Mouse (Mus musculus) liver, adult (tissue): ENCODE data around the gene Ovol1.

ENCODE experiments used
- GATA4 ChIP-seq: IDR thresholded peaks from 2 replicates; pipeline ENCODE4 v1.6.1; 2014; ENCODE audit warnings: mild to moderate bottlenecking, low read length; ENCODE audit not compliant: insufficient replicate concordance

Gene Ovol1

DNA sequence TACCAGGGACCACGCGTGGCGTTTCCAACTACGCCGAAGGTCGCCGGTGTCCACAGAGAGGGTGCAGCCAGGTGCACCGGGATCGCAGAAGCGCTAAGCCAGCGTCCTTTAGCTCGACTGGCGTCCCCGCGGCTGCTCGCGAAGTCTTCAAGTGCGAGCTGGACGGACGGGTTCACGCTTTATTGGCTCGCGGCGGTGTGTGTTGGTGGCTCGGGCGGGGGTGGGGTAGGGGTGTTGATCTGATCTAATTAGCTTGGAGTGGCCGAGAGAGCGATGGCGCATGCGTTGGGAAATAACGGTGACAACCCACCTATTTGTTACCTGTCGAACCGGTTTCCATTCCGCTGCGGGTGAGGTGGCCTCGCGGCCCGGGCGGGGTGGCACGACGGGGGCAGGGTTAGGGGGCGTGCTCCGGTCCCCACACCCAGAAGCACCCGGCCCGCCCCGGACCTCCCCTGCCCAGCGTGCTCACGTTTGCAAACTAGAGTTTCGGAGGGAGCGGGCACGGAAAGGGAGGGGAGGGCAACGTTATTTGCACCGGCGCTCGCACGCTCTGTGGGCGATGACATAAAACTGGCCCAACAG lies at the start of gene Ovol1:
Gene Ovol1, minus strand, starts transcription at position 190 of the 585 bp plus-strand sequence.
- no peak for TF ChIP-seq GATA4

DNA sequence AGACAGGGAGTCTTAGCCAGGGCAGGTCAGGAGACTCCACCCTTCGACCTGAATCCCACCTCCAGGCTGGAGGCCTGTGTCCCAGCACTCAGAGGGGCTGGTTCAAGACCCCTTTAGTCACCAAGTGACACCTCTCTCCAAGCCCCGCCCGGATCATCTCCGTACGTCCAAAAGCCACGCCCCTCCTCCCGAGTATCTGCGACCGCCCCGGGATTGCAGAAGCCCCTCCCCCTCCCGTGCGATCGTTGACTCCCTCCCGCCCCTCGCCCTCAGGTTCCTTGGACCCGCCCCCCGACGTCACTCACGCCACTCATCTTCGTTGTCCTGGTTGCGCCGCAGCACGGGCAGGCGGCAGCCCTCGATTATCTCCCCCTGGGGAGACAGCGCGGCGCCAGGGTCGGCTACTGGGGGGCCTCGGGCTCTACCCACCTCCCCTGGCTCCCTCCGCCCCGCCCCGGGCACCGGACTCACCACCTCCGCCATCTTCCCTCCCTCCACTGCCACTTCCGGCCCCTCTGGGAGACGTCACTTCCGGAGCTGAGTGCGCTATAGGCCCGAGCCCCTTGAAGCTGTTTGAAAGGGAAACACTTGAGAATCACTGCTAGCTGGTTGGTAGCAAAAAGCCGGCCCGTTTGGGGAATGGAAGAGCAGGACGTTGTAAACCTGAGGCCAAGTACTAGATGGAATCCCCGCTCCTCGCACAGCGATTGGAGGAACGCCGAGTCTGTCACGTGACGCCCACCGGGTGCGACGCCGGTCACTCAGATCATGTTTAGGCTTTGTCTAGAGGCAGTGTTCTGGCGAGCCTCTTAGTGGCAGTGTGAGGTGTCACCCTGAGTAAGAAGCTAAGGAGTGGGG lies 49.3 kb upstream of the Ovol1 start, which contains the start of gene Kat5:
Gene Kat5, minus strand, starts transcription at position 691 of the 858 bp plus-strand sequence.
- no peak; the same call in 1 of the 2 replicates for TF ChIP-seq GATA4

DNA sequence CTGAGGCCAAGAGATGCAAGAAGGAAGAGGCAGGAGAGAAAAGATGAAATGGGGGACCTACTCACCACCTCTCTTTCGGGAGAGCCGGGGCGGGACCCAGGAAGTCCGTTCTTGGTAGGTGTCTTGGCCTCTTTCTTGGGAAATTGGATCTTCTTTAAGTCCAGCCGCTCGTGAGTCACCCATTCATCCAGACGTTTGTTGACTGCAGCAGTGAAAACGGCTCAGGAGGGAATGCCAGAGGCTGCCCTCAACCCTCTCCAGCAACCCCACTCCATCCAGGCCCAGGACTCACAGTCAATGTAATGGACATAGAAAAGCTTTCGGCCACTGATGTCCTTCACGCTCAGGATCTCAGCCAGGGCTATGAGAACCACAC lies 48.7 kb upstream of the Ovol1 start:
- TF ChIP-seq GATA4: no peak

- no peak for TF ChIP-seq GATA4
Measured at GRCm38 (mm10) chr19:5608707-5609106, 48.3 kb upstream of the Ovol1 start.

DNA sequence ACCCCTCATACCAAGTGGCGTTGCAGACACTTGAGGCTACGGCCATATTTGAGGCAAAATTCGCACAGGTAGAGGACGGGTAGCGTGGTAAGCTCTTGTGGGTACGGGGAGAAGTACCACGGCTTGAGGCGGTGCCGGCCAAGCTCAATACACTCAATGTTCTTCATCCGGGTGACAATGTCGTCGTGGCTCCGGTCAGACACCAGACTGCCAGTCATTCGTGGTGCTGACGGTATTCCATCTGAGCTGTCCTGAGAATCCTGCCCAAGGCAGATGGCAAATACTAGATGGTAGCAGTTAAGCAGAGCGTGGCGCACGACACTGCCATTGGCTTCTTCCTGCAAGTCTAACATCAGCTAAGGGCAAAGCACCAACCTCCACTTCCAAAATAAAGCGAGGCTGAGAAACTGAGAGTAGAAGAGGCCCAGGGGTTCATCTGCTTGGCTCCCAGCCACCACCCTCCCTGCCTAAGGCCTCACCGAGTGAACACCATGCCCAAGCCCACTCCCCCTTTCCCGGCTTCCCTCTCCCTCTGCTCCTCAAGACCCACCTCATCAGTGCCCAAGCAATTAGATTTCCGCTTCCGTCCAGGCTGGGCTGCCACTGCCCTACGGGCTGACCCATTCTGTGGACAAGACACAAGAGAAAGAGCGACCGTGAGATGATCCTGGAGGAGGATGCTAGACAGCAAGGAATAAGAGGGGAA lies 47.4 kb upstream of the Ovol1 start:
- TF ChIP-seq GATA4: no peak

DNA sequence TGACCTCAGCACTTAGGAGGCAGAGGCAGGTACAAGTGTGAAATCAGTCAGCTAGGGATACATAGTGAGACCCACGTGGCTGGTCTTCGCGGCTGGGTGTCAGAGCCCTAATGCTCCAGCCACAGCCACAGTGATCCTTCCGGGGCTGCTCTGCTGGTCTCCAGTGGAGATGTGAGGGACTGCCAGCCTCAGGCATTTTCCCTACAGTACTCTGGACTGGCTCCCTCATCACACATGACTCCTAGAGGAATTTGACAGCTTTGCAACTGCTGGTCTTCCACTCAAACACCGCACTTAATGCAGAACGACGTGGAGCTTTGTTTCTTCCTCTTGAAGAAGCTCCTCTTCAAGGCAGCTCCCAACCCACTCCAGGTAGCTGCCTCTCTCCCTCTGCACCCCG lies 45.8 kb upstream of the Ovol1 start:
- no peak for TF ChIP-seq GATA4

DNA sequence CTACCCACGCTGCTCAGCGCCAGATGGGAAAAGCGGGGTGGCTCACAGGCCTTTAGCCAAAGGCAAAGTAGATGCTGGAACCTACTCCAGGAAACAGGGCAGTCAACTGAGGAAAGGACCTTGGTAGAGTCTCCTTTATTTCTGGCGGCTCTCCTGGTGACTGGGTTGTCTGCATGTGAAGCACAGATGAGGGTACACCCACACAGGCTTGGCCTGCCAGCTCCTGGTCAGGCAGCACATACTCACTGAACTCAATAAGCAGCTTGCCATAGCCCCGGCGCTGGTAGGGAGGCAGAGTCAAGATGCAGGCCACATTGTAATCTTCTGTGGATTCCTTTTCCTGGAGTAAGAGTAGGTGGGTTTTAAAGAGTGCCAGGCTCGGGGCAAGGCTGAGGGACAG lies 44.7 kb upstream of the Ovol1 start:
- TF ChIP-seq GATA4: no peak

- TF ChIP-seq GATA4: no peak
Measured at GRCm38 (mm10) chr19:5603664-5604063, 43.2 kb upstream of the Ovol1 start.

- TF ChIP-seq GATA4: no peak
Measured at GRCm38 (mm10) chr19:5601752-5602541, 41.5 kb upstream of the Ovol1 start, which contains the start of gene Rnaseh2c. Rnaseh2c (plus strand) TSS chr19:5601873.

DNA sequence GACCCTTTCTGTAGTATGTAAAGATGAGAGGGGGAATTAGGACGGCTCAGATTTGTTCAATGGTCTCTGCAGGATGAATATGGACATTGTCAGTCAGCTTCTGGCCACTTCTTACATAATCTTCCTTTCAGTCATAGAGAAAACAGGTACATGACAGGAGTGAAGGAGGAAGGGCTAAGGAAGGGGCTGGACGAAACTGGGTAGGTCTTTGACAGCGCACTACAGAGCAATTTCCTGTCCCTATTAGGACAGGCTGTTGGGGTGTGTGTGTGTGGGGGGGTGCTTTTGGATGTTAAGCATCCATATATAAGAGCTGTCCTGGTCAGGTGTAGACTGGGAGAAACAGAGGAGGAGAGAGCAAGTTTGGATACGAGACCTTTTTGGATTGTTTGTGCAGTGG lies 38.8 kb upstream of the Ovol1 start:
- TF ChIP-seq GATA4: no peak

DNA sequence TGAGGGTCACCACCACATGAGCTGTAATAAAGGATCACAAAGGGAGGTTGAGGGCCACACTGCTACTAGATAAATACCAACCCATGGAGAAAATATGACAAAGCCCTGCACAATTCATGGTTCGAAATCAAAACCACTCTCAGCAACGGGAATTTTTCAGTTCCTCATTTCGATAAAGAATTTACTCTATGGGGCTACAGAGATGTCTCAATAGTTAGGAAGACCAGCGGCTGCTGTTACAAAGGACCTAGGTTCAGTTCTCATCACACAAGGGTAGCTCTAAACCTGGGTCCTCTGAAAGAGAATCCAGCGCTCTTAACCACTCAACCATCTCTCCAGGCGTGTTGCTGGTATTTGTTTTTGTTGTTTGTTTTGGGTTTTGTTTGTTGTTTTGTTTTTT lies 31.4 kb upstream of the Ovol1 start:
- no peak for TF ChIP-seq GATA4

DNA sequence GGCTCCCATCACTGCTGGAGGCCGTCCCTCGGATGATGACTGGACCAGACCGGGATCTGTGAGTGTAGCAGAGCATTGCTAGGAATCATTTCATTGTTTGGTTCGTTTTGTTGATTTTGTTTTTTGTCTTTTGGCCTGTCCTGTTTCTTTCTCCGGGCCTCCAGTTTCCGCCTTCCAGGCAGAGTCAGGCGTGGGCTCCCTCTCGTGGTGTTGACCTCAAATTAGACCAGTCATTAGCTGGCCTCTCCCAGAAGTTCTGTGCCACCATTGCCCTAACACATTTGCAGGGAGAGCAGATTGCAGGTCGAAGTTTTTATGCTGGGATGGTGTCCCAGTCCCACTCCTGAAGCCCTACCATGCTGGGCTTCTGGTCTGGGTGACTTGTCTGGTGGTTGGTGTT lies 28.7 kb upstream of the Ovol1 start:
- TF ChIP-seq GATA4: no peak

- no peak for TF ChIP-seq GATA4
Measured at GRCm38 (mm10) chr19:5581995-5582394, 21.5 kb upstream of the Ovol1 start.

DNA sequence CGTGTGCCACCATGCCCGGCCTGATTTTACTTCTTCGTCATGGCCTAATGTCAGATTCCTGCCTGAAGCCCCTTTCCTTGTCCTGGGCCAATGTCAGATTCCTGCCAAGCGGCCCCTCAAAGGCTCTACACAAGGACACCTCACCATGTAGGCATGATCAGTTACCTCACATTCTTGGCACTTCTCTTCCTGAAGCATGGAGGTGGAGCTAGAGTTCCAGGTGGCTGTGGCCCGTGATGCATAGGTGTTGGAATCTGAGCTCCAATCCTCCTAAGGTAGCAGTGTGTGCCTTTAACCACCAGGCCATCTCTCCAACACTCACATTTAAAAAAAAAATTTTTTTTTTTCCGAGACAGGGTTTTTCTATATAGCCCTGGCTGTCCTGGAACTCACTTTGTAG lies 20.3 kb upstream of the Ovol1 start:
- no peak for TF ChIP-seq GATA4

DNA sequence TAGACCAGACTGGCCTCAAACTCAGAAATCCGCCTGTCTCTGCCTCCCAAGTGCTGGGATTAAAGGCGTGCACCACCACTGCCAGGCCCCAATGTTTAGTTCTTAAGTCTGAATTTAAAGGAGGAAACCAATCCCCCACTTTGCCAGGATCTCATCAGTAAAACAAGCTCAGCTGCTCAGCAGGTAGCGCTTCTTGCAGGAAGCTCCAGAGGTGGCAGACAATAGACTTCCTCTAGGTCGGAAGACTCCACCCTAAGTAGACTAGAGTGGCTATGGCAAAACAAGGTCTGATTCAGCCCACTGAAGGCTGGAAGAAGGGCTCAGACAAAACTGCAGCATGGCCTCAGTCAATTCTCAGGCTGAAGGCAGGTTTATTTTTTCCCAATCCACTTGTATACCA lies 19.5 kb upstream of the Ovol1 start:
- no peak for TF ChIP-seq GATA4
